Mouse (Mus musculus): ENCODE data around the gene Gm20388. TPM values are rescaled to one million over a fixed set of nuclear protein-coding genes. Genes with fewer than 3 reads are reported as not detected.
A peak's percentile ranks its signal among the peaks of the same experiment; 100 is the strongest.

Gene Gm20388
- polyA plus RNA-seq, 1 experiment from 2014 or later = 4.4 TPM

- Histone ChIP-seq H3K4me2 (replicated peaks) (no peak overlapping the region), H3K27me3 (no peaks in the 10 kb centered on the region), H3K4me3 (replicated peaks) (no peak overlapping the region), H3K27ac (no peak overlapping the region), H3K9ac (replicated peaks) (no peak overlapping the region), H3K36me3 (no peaks in the 10 kb centered on the region), H3K9me3 (no peaks in the 10 kb centered on the region), H3K4me1 (replicated peaks) (peaks cover 82% of the 10 kb centered on the region)
- ATAC-seq = no peak
- WGBS = 88% methylated on average over 4 of the region's 4 CpGs
These were observed 4348.5 kb downstream of the Gm20388 start for GRCm38 (mm10) chr8:124259146-124259545.

GRCm38 (mm10) chr8:124259925-124260324, 4349.3 kb downstream of the Gm20388 start:
- Histone ChIP-seq H3K27ac (no peak overlapping the region), H3K4me2 (replicated peaks) (no peak overlapping the region), H3K4me1 (replicated peaks) (peaks cover 89% of the 10 kb centered on the region), H3K27me3 (no peaks in the 10 kb centered on the region), H3K9ac (replicated peaks) (no peak overlapping the region), H3K4me3 (replicated peaks) (no peak overlapping the region), H3K36me3 (no peaks in the 10 kb centered on the region), H3K9me3 (no peaks in the 10 kb centered on the region)
- WGBS = 71% methylated on average over 7 of the region's 7 CpGs
- no peak for ATAC-seq

GRCm38 (mm10) chr8:124260371-124260770, 4349.7 kb downstream of the Gm20388 start:
- Histone ChIP-seq H3K36me3 (no peaks in the 10 kb centered on the region), H3K27me3 (no peaks in the 10 kb centered on the region), H3K9me3 (no peaks in the 10 kb centered on the region), H3K4me3 (replicated peaks) (no peak overlapping the region), H3K27ac (no peak overlapping the region), H3K4me2 (replicated peaks) (no peak overlapping the region), H3K9ac (replicated peaks) (no peak overlapping the region), H3K4me1 (replicated peaks) (peaks cover 93% of the 10 kb centered on the region)
- 70% methylated on average over 12 of the region's 12 CpGs for WGBS
- no peak for ATAC-seq

- Histone ChIP-seq H3K27me3 (no peaks in the 10 kb centered on the region), H3K9me3 (no peaks in the 10 kb centered on the region), H3K9ac (replicated peaks) (no peak overlapping the region; the same call in 1 of the 2 replicates), H3K4me3 (replicated peaks) (no peak overlapping the region), H3K4me1 (replicated peaks) (peaks cover 70% of the 10 kb centered on the region), H3K27ac (peak overlapping the region; percentile 83), H3K36me3 (no peaks in the 10 kb centered on the region), H3K4me2 (replicated peaks) (no peak overlapping the region)
- no peak for ATAC-seq
- WGBS = 30% methylated on average over 9 of the region's 9 CpGs
These were observed 4352.4 kb downstream of the Gm20388 start for GRCm38 (mm10) chr8:124263058-124263457.

- WGBS = 83% methylated on average over 8 of the region's 8 CpGs
- no peak for ATAC-seq
- no peak overlapping the region for H3K4me3 ChIP-seq (replicated peaks)
- peaks cover 62% of the 10 kb centered on the region for H3K4me1 ChIP-seq (replicated peaks)
- H3K27me3 ChIP-seq = no peaks in the 10 kb centered on the region
- H3K9ac ChIP-seq (replicated peaks) = no peak overlapping the region
- no peaks in the 10 kb centered on the region for H3K9me3 ChIP-seq
- no peaks in the 10 kb centered on the region for H3K36me3 ChIP-seq
- no peak overlapping the region for H3K4me2 ChIP-seq (replicated peaks)
- H3K27ac ChIP-seq = peak overlapping the region; percentile 83
These were observed 4353.4 kb downstream of the Gm20388 start for GRCm38 (mm10) chr8:124264032-124264431.

- 91% methylated on average over 12 of the region's 12 CpGs for WGBS
- Histone ChIP-seq H3K27ac (peak overlapping the region; percentile 44; the same call in 1 of the 2 replicates), H3K9me3 (no peaks in the 10 kb centered on the region), H3K4me1 (replicated peaks) (peaks cover 63% of the 10 kb centered on the region), H3K9ac (replicated peaks) (no peak overlapping the region), H3K4me3 (replicated peaks) (no peak overlapping the region), H3K27me3 (no peaks in the 10 kb centered on the region), H3K4me2 (replicated peaks) (no peak overlapping the region), H3K36me3 (no peaks in the 10 kb centered on the region)
- ATAC-seq = no peak
These were observed 4354.0 kb downstream of the Gm20388 start for GRCm38 (mm10) chr8:124264671-124265070.

- Histone ChIP-seq H3K36me3 (no peaks in the 10 kb centered on the region), H3K4me2 (replicated peaks) (no peak overlapping the region), H3K4me3 (replicated peaks) (no peak overlapping the region), H3K9me3 (no peaks in the 10 kb centered on the region), H3K27me3 (no peaks in the 10 kb centered on the region), H3K9ac (replicated peaks) (no peak overlapping the region), H3K27ac (0 out of 2 replicates have a peak overlapping the region, but pooled peaks have one; percentile 26), H3K4me1 (replicated peaks) (peaks cover 64% of the 10 kb centered on the region)
- ATAC-seq = no peak
- 96% methylated on average over 2 of the region's 2 CpGs for WGBS
These were observed 4354.5 kb downstream of the Gm20388 start for GRCm38 (mm10) chr8:124265130-124265529.

- WGBS = 89% methylated on average over 8 of the region's 8 CpGs
- H3K9ac ChIP-seq (replicated peaks) = no peak overlapping the region
- no peak overlapping the region for H3K27ac ChIP-seq
- H3K36me3 ChIP-seq = no peaks in the 10 kb centered on the region
- H3K9me3 ChIP-seq = no peaks in the 10 kb centered on the region
- no peak overlapping the region for H3K4me2 ChIP-seq (replicated peaks)
- no peak for ATAC-seq
- no peak overlapping the region for H3K4me3 ChIP-seq (replicated peaks)
- no peaks in the 10 kb centered on the region for H3K27me3 ChIP-seq
- peaks cover 63% of the 10 kb centered on the region for H3K4me1 ChIP-seq (replicated peaks)
These were observed 4355.2 kb downstream of the Gm20388 start for GRCm38 (mm10) chr8:124265798-124266197.

GRCm38 (mm10) chr8:124267206-124267605, 4356.6 kb downstream of the Gm20388 start:
- H3K4me2 ChIP-seq (replicated peaks) = no peak overlapping the region
- H3K4me1 ChIP-seq (replicated peaks) = peaks cover 49% of the 10 kb centered on the region
- no peak overlapping the region for H3K9ac ChIP-seq (replicated peaks)
- H3K27me3 ChIP-seq = no peaks in the 10 kb centered on the region
- no peak overlapping the region for H3K4me3 ChIP-seq (replicated peaks)
- ATAC-seq = no peak
- 96% methylated on average over 4 of the region's 4 CpGs for WGBS
- no peak overlapping the region for H3K27ac ChIP-seq
- H3K36me3 ChIP-seq = no peaks in the 10 kb centered on the region
- H3K9me3 ChIP-seq = no peaks in the 10 kb centered on the region

GRCm38 (mm10) chr8:124270504-124270903, 4359.9 kb downstream of the Gm20388 start:
- Histone ChIP-seq H3K9ac (replicated peaks) (no peak overlapping the region), H3K4me2 (replicated peaks) (no peak overlapping the region), H3K4me1 (replicated peaks) (peaks cover 44% of the 10 kb centered on the region), H3K27me3 (no peaks in the 10 kb centered on the region), H3K27ac (0 out of 2 replicates have a peak overlapping the region, but pooled peaks have one; percentile 21), H3K4me3 (replicated peaks) (no peak overlapping the region), H3K36me3 (no peaks in the 10 kb centered on the region; the same call in 1 of the 2 replicates), H3K9me3 (no peaks in the 10 kb centered on the region)
- WGBS = 92% methylated on average over 6 of the region's 6 CpGs
- ATAC-seq = no peak

GRCm38 (mm10) chr8:124270904-124271303, 4360.3 kb downstream of the Gm20388 start:
- 0 out of 2 replicates have a peak overlapping the region, but pooled peaks have one; percentile 21 for H3K27ac ChIP-seq
- H3K36me3 ChIP-seq = peaks cover under 1% of the 10 kb centered on the region; the same call in 1 of the 2 replicates
- peaks cover 43% of the 10 kb centered on the region for H3K4me1 ChIP-seq (replicated peaks)
- H3K27me3 ChIP-seq = no peaks in the 10 kb centered on the region
- no peak overlapping the region for H3K4me3 ChIP-seq (replicated peaks)
- H3K9me3 ChIP-seq = no peaks in the 10 kb centered on the region
- WGBS = 89% methylated on average over 11 of the region's 11 CpGs
- ATAC-seq = no peak
- H3K9ac ChIP-seq (replicated peaks) = no peak overlapping the region
- no peak overlapping the region for H3K4me2 ChIP-seq (replicated peaks)

- peaks cover 43% of the 10 kb centered on the region for H3K4me1 ChIP-seq (replicated peaks)
- no peak for ATAC-seq
- no peak overlapping the region for H3K4me3 ChIP-seq (replicated peaks)
- no peaks in the 10 kb centered on the region for H3K9me3 ChIP-seq
- no peak overlapping the region for H3K4me2 ChIP-seq (replicated peaks)
- no peak overlapping the region for H3K9ac ChIP-seq (replicated peaks)
- H3K27me3 ChIP-seq = no peaks in the 10 kb centered on the region
- peaks cover 6% of the 10 kb centered on the region; the same call in 1 of the 2 replicates for H3K36me3 ChIP-seq
- no peak overlapping the region for H3K27ac ChIP-seq
- 94% methylated on average over 12 of the region's 12 CpGs for WGBS
These were observed 4360.9 kb downstream of the Gm20388 start for GRCm38 (mm10) chr8:124271518-124271917.

GRCm38 (mm10) chr8:124272792-124273191, 4362.2 kb downstream of the Gm20388 start:
- H3K9me3 ChIP-seq = no peaks in the 10 kb centered on the region
- H3K27me3 ChIP-seq = no peaks in the 10 kb centered on the region
- H3K4me1 ChIP-seq (replicated peaks) = peaks cover 52% of the 10 kb centered on the region
- no peak overlapping the region for H3K4me2 ChIP-seq (replicated peaks)
- H3K4me3 ChIP-seq (replicated peaks) = no peak overlapping the region
- peaks cover 6% of the 10 kb centered on the region; the same call in 1 of the 2 replicates for H3K36me3 ChIP-seq
- H3K27ac ChIP-seq = no peak overlapping the region
- WGBS = 69% methylated on average over 3 of the region's 3 CpGs
- H3K9ac ChIP-seq (replicated peaks) = no peak overlapping the region
- no peak for ATAC-seq

Data from midbrain, embryonic 13.5 days (tissue).